Mouse (Mus musculus) forelimb bud, embryonic 11.5 days (tissue): ENCODE measurements at regions not wholly inside any gene's neighbourhood (a gene's known extent, or its start where the extent isn't known, plus 50 kb on each side); places are given as distances from the start of the nearest gene placed in this dataset.

Experiments used
- DNase-seq: peaks from one replicate; pipeline ENCODE4 v3.0.0-alpha.2; 2012; ENCODE audit warnings: low read depth, low spot score

DNA sequence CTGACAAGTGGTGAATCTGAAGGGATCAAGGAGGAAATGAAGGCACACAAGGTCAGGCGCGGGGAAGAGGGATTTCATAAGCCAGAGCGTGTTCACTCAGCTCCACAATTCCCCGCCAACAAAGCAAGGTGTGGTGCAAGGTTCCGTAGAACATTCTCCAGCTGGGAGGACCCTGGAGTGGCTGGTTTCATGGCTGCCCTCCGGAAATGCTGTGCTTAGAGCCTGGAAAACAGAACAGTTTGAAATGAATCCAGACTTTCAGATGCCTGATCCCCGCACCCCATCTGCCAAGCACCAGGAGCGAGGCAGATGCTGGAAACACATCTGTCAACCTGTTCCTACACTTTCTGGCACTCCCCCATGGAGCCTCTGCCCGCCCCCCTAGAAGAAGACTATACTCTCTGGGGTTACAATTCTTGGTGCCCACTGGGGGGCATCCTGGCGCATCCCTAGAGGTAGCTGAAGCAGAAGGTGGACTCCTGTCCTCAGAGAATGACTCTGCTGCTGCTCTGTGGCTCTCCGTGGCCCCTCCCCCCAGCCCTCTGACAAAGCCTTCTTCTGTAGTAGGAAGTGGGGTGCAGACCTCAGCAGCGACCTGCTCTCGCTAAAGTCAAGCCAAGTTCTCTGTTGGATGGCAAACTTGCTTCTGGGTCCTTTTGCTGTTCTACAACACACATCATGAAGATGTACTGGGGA, 54.5 kb upstream of the Mafb start:
- DNase-seq, result no peak

DNA sequence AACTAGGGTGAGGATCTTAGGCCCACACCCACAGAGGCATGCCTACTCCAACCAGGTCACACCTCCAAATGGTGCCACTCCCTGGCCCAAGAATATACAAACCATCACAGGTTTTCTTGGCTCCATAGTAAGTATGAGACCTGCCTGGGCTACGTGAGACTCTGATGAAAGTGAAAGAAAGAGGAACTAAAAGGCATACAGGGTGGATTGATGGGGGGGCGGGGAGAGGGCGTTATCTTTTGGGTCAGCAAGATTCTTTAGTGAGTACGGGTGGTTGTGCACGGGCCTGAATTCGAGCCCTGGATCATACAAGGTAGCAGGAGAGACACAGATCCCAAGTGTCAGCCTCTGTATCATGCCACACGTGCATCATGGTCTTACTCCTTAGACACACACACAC, 57.6 kb upstream of the Mafb start:
- DNase-seq, result no peak

DNA sequence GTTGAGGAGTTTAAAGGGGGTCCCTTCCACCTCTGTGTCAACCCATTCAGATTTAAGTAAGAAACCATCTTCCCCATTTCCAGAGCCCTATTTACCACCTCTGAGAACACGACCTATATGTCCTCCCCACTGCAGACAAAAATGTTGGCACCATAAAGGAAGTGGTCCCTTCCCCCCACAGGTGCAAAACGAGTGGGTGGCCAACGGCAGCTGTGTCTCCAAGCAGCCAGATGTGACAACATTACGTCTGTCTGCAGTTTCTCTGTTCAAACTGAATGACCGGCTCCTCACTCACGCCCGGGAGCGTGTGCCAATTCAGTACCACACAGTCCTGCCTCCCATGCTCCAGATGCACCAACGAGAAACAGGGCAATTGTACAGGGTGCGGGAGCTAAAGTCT, 60.6 kb upstream of the Mafb start:
- DNase-seq, result no peak

DNA sequence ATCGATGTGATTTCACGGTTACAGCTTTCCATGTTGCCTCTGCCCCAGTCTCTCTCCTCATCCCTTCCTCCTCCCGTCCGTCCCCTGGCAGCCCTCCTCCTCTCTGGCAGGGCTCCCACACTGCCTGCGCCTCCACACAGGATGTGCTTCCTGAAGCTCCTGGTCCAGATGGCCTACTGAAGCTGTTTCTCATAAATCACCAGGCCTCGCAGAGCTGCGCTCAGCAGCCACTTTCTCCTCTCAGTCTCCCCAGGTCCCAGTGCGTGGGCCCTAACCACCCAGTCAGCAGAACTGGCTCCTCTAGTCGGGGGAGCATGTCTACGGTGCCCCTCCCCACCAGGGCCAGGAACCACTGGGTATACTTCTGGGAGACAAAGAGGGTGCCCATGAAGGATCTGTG, 66.4 kb upstream of the Mafb start:
- DNase-seq, result peak; percentile 55

DNA sequence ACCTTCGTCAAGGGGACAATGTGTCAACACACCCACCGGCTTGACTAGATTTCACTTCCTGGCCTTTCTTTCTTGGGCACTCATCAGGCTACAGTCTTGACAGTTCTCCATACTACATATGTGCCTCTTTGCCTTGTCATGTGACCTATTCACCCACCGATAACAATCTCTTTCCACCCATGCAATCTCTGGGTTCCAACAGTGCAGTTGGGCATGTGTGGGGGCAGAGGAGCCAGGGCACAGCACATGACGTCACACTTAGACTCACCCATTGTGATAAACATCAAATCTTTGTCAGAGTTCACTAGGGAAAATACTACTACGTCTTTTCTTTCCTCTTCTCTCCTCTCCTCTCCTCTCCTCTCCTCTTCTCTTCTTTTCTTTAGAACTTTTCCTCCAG, 67.8 kb upstream of the Mafb start:
- DNase-seq, result no peak

DNA sequence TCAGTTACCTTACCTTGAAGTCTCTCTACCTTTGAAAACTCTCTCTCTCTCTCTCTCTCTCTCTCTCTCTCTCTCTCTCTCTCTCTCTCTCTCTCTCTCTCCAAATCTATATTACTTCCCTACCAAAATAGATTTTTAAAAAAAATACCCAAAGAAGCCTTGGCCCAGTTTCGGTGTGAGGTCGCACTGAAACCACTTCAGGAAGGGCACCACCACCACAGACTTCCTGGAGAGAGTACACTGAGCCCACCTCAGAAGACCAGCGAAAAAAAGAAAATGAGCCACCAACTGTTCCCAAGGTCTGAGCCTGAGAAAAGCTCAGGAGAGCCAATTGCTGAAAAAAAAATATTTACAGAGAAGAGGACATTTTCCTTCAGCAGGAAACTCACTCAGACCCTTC, 68.8 kb upstream of the Mafb start:
- DNase-seq, result no peak

DNA sequence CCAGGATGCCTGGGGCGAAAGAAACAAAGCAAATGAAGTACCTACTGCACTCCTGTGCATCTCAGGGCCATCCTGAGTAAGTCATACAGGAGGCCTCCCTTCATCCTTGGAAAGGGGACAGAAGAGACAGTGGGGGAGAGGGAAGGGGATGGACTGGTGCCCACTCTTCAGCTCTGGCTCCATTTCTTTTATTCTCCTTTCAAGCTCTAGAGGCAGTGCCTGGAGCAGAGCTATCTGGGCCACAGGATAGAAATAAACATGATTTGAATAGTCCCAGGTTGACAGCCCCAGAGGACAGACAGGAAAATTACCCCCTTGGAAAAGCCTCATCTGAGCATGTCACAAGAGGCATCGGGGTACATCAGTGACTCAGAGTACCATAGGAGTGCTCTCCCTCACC, 72.2 kb upstream of the Mafb start:
- no peak for DNase-seq

DNA sequence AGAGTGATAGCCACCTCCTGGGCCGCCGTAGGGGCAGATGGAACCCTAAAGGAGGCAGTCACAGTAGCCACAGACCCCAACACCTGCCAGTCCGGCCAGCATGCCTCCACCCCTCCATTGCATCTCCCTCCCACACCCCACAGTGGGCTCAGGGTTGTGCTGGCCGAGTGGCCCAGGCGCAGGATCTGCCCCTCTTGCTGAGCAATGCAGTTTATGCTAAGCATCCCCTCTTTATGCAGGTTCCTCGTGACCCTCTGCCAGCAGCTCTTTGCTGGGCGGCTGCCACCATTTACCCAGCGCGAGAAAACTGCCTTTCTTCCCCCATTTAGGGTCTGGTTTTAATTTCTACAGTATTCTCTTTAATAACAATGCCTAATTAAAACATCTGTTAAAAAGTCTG, 73.4 kb upstream of the Mafb start:
- no peak for DNase-seq

DNA sequence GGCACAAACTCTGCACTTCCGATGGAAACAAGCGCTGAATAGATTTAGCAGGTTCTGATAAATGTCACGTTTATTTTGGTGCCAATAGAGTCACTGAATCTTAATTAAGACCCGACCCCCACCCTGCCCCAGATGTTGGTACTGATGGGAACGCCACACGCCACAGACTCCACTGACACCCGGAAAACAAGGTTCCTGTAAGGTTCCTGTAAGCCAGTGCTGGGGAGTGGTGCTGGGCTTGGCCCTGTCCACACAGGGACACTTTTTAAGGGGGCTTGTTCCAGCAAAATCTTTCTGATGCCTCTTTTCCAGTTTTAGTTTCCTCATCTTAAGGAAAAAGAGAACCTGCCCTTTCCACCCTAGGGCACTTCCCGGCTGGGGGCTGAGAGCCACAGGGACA, 84.2 kb upstream of the Mafb start:
- DNase-seq, result peak; percentile 28

DNA sequence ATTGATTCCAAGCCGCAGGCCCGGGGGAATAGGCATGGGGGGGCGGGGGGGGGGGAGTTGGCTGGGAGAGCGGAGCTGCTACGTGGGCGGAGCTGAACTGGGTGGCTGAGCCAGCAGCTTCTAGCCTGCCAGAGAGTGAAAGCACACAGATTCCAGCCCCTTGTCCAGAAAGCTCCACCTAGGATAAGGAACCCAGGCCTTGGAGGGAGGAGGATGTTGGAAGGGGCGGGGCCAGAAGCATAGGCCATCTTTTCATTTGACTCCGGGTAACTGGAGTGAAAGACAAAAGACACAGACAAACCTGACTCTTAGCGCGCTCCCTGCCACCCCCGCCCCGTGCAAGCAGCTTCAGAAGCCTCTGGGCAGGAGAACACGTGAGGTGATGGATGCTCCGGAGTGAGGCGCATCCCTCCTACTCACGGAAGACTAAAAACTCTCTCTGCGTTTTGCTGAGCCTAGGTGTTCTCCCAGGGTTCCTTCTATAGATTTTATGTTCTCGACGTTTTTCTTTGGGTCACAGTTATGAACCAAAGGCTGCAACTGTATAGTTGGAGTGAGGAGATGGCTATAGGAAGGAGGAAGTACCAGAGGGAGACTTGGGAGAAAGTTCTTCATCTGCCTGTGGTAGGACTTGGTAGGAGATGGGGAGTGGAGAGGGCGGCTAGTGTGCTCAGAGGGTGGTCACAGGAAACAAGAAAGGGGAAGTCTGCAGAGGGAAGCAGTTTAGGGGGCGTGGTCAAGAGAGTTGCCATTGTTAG, 84.8 kb upstream of the Mafb start:
- DNase-seq, result peak; percentile 80

DNA sequence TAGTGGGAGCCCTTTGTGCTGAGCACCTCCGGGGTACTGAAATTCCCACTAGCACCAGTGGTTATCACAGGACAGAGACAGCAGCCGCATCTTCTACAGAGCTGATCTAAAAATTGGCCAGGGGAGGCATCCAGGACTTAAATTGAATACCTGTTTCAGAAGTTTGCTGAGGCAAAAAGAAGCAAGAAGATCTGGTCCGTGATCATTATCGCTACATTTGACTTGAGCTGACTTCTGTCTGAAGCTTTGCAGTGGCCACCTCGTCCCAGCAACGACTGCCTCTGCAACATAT, 85.3 kb upstream of the Mafb start:
- DNase-seq, result no peak

DNA sequence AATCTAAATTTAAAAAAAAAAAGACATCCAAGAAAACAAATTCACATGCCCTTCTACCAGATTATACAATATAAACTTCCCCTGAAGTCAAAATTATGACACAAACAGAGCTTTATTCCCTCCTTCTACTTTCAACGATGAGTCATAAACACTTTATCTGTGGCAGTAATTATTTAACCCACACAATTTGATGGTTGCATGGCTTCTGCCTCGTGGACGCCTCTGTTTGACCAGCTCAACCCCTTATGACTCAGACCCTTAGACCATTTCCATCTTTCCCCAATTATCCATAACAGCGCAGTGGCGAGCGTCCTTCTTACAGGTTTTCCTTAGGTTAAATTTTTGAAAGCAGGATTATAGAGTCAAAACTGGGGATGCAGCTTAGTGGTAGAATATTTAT, 85.9 kb upstream of the Mafb start:
- no peak for DNase-seq

DNA sequence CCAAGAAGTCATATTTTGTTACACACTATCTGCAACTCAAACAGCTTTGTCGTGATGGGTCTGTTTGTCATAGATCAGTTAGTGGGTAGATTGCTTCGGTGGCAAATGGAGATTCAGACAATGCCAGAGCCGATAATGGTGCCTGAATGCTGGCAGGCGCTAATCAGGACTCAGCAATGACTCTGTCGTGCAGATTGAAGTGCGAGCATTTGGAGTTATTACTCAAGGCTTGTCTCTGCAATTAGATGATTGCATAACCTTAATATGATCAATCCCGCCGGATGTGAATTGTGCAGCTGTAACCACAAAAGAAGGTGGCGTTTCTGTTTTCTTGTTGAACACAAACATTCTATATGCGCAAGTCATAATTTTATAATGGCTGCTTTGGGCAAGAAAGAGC, 88.8 kb upstream of the Mafb start:
- no peak for DNase-seq

DNA sequence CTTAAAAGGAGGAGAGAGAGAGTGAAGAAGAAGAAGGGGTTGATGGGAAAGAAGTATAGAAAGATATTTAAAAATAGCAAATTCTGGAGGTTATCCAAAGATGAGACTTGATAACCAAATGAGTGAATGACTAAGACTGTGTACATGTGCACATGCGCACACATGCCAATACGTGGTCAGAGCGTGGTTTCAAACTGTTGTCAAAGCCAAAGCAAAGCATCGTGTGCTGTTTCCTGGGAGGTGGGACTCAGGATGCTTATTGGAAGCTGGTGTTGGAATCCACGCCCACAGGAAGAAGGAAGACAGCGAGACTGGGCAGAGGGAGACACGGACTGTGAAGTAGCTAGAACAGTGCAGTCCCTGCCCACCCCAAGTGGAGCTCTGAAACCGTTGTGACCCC, 89.8 kb upstream of the Mafb start:
- no peak for DNase-seq

DNA sequence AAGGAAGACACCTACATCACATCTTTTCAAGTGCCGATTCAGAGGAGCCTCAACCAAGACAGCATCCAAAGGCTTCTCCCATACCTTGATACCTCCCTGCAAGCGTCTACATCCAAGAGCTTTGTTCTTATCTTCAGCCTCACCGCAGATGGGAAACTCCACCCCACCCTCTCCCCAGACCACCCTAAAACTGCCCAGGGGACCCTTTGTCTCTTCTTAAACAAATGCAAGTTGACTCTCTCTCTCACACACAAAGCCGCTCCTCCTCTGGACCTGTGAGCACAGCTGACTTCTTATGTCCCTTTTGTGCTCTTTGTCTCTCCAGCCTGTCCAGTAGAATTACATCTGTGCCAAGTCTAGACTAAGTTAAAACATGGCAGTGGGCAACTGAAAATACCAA, 104.7 kb upstream of the Mafb start:
- no peak for DNase-seq

DNA sequence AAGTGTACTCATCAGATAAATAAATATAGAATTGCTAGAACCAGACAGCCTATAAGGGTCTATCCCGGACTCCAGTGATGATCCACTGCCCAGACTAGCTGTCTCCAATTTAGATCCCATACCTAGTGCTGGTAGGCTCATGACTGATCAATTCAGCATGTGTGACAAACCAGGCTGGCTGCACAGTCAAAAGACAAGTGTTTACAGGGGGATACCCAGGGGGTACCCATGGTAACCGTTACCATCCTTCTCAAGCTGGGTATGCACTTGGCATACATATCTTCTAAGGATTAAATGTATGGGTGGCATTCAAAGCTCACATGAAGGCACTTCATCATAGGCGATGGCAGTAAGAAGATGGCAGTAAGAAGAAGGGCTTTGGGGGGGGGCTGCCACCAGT, 109.3 kb upstream of the Mafb start:
- DNase-seq, result no peak

DNA sequence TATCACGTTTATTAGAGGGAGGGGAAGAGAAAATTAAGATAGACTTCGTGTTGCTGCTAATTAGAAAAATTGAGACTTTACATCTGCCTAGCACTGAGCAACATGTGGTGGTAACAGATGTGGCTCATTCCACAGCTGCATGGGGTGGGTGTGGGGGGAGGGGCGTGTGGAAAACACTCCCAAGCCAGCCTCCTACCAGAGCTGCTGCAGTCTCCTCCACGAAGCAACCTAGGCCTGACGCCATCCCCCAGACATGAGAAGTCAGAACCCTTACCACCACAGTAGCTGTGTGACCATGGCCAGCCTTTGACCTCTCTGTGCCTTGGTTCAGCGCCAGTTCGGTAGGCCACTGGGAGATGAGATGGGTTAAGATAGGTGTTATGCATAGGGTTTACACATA, 112.4 kb upstream of the Mafb start:
- peak; percentile 35 for DNase-seq

DNA sequence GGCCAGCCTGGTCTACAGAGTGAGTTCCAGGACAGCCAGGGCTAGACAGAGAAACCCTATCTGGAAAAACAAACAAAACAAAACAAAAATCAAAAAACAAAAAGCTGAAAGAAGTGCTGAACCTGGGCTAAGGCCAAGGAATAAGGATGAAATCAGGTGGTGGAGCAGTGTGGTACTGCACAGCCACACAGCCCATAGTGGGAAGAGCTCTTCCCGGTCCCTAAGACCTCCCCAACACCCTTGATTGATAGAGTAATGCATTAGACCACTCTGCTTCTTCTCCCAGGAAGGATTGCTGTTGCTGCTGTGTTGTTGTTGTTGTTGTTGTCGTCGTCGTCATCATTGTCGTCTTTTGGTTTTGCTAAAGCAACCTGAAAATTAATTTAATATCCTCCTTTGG, 118.2 kb upstream of the Mafb start:
- no peak for DNase-seq

DNA sequence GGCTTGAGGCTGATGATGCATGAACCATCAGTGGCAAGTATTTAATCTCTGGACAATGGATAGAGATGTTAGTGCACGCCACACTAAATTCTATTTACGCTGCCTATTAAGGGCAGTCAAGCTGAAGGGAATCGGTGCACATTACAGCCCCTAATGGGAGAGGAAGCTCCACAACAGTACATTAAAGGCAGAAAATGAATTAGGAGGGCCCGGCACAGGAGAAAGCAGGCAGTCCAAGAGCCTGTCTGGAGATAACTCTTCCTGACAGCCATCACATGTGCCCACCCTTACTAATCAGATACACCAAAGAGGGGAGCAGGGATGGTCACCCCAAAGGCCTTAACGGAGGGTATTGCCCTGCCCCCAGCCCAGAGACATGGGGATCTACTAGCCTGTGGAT, 118.7 kb upstream of the Mafb start:
- no peak for DNase-seq

DNA sequence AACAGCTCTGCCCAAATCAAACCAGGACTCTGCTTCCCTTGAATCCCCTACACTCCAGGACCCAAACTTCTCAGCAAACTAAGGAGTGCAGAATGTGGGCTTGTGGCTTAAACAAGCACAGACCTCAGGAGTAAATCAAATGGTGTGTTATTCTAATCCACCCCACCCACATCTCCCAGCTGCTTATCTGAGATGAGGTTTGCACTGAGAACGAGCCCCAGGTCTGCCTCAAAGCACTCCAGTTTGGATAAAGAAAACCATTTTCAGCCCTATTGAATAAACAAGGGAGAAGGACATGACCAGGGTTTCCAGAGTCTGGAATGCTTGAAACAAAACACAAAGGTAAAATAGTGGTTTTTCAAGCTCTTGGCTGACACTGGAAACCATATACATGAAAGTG, 132.9 kb upstream of the Mafb start:
- no peak for DNase-seq

DNA sequence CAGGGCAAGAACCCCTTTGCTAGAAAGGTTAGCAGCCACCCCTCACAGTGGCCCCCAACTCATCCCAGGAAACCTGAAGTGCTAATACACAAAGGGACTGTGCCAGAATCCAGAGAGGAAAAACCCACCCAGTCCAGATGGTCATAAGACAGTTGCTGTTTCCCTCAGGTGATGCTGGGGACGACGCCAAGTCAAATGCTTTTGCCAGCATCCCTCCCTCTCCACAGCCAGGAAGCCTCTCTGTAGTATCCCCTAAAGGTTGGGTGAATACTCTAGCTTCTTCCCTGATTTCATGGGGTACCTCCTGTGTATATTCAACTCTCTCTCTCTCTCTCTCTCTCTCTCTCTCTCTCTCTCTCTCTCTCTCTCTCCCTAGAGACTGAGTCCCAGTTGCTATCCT, 136.0 kb upstream of the Mafb start:
- no peak for DNase-seq

DNA sequence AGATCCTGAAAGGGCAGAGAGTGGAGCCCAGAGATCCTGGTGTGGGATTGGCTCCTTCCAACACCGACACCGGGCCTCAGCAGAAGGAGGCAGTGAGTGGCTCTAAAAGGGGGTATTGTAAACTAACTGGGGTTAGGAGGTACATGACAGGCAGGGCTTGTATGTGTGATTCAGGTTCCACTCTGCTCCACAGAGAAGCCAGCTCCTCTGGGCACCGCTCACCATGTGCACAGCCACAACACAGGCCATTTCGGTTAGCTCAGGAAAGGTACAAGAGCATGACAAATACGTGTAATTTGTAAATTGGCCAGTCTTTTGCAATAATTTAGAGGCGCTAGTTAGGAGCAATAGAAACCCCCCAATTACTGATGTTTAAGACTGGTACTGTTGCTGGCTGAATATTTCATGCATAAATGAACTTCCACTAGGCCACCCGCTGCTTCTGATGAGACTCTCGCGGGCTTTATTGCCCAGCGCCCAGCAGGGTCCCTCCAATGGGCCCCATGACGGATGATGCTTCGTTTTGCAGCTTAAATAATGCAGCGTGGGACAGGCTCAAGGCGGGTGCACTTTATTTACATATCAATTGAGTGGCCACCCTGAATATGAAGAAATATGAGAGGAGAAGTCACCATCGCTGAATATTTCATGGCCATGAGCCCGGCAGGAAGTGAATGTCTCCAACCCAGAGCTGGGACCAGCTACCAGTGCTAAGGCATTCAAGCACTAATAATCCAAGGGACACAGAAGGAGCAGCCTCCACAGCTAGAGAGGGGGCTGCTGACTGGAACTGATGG, 136.9 kb upstream of the Mafb start:
- no peak for DNase-seq

DNA sequence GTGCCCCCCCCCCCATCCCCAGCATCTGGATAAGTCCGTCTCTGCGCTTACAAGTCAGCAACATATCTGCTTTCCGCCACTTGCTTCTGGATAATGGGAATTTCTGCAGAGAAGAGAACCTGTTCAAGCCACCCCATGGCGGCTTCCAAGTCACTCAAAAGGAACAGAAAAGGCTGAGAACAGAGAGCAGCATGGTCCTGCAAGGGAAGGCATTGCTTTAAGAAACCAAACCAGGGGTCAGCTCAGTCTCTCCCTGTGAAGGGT, 137.5 kb upstream of the Mafb start:
- no peak for DNase-seq
